Mouse (Mus musculus) CH12.LX (cell line): Measurements from ENCODE around the gene Tc2n. TPM values are rescaled to one million over a fixed set of nuclear protein-coding genes. Genes with fewer than 3 reads are reported as not detected.

Experiments used
- DNase-seq: peaks from one replicate; pipeline ENCODE4 v3.0.0-alpha.2; 2013; ENCODE audit errors: extremely low read depth
- H3K27ac ChIP-seq: 2 replicates; pipeline ENCODE4 v1.5.1; 2012; ENCODE audit warnings: low read depth, mild to moderate bottlenecking, control low read depth, moderate library complexity; ENCODE audit not compliant: insufficient read depth
- H3K27me3 ChIP-seq: replicated peaks from 2 replicates; pipeline ENCODE3; 2012; ENCODE audit warnings: inconsistent platforms
- H3K36me3 ChIP-seq, 2 experiments: replicated peaks in 1 of 2; 2 replicates each; pipeline versions ENCODE3 to v1.6.1; 2012; ENCODE audit warnings: inconsistent platforms in 1 of 2, low read length in 1 of 2, mild to moderate bottlenecking in 1 of 2, mixed read lengths in 1 of 2, moderate library complexity in 1 of 2; ENCODE audit not compliant: control insufficient read depth in 1 of 2, insufficient read depth in 1 of 2
- H3K4me1 ChIP-seq, 2 experiments: 2 replicates each; pipeline ENCODE4 v1.6.1; 2012; ENCODE audit warnings: inconsistent platforms in 1 of 2, moderate library complexity in 1 of 2; ENCODE audit not compliant: insufficient read depth in 2 of 2, control insufficient read depth in 1 of 2
- H3K4me2 ChIP-seq: 2 replicates; pipeline ENCODE4 v1.6.1; 2012; ENCODE audit warnings: low read depth, mild to moderate bottlenecking, control low read depth; ENCODE audit not compliant: poor library complexity, insufficient read depth, severe bottlenecking
- H3K4me3 ChIP-seq, 3 experiments: fragments of 150-350 bp in 1 of 3; sonication (generic) in 1 of 3; replicated peaks in 1 of 3; 2 replicates each; pipeline versions ENCODE3 to v1.5.1; 2011 to 2012; ENCODE audit warnings: low read depth in 2 of 3, low read length in 2 of 3, mild to moderate bottlenecking in 2 of 3, moderate library complexity in 2 of 3, control low read depth in 1 of 3, improper control_type of control experiment in 1 of 3, inconsistent platforms in 1 of 3, mixed read lengths in 1 of 3; ENCODE audit not compliant: poor library complexity in 1 of 3
- H3K79me2 ChIP-seq: replicated peaks from 2 replicates; pipeline ENCODE4 v1.6.1; 2012; ENCODE audit warnings: mild to moderate bottlenecking, moderate library complexity; ENCODE audit not compliant: control insufficient read depth, poor library complexity, insufficient read depth, severe bottlenecking; ENCODE audit errors: extremely low read depth
- H3K9ac ChIP-seq: 2 replicates; pipeline ENCODE4 v1.6.1; 2012; ENCODE audit warnings: low read depth, mild to moderate bottlenecking, control low read depth, moderate library complexity; ENCODE audit not compliant: insufficient read depth
- H3K9me3 ChIP-seq: replicated peaks from 2 replicates; pipeline ENCODE3; 2012; ENCODE audit warnings: low read length, inconsistent platforms, mixed read lengths
- BHLHE40 ChIP-seq: IDR thresholded peaks from 2 replicates; pipeline ENCODE4 v1.6.1; 2011; ENCODE audit warnings: mild to moderate bottlenecking, low read depth, low read length, improper control_type of control experiment
- CHD1 ChIP-seq: IDR thresholded peaks from 2 replicates; pipeline ENCODE4 v1.6.1; 2012; ENCODE audit warnings: low read depth, low read length, improper control_type of control experiment, inconsistent platforms
- CHD2 ChIP-seq: IDR thresholded peaks from 2 replicates; pipeline ENCODE4 v1.6.1; 2011; ENCODE audit warnings: low read length, improper control_type of control experiment
- CTCF ChIP-seq, 2 experiments: IDR thresholded peaks in 1 of 2; conservative IDR thresholded peaks in 1 of 2; 2 replicates each; pipeline ENCODE4 v1.5.1; 2011 to 2012; ENCODE audit warnings: low read depth in 2 of 2, low read length in 2 of 2, improper control_type of control experiment in 1 of 2, inconsistent platforms in 1 of 2, mild to moderate bottlenecking in 1 of 2, moderate library complexity in 1 of 2
- E2F4 ChIP-seq: IDR thresholded peaks from 2 replicates; pipeline ENCODE4 v1.6.1; 2011; ENCODE audit warnings: low read depth, low read length, improper control_type of control experiment; ENCODE audit not compliant: insufficient replicate concordance
- ELF1 ChIP-seq: IDR thresholded peaks from 2 replicates; pipeline ENCODE4 v1.6.1; 2014; ENCODE audit warnings: low read depth, mild to moderate bottlenecking, inconsistent platforms, low read length, improper control_type of control experiment
- ETS1 ChIP-seq: conservative IDR thresholded peaks from 2 replicates; pipeline ENCODE4 v1.6.1; 2012; ENCODE audit warnings: low read depth, mild to moderate bottlenecking, inconsistent platforms, low read length, improper control_type of control experiment, moderate library complexity
- GABPA ChIP-seq: IDR thresholded peaks from 2 replicates; pipeline ENCODE4 v1.6.1; 2012; ENCODE audit warnings: low read depth, low read length, improper control_type of control experiment, inconsistent platforms; ENCODE audit not compliant: insufficient replicate concordance
- HCFC1 ChIP-seq: IDR thresholded peaks from 2 replicates; pipeline ENCODE4 v1.6.1; 2012; ENCODE audit warnings: low read depth, mild to moderate bottlenecking, inconsistent platforms, low read length, improper control_type of control experiment
- IRF4 ChIP-seq: IDR thresholded peaks from 2 replicates; pipeline ENCODE4 v1.6.1; 2014; ENCODE audit warnings: low read depth, mild to moderate bottlenecking, inconsistent platforms, low read length, improper control_type of control experiment
- JUN ChIP-seq: IDR thresholded peaks from 2 replicates; pipeline ENCODE4 v1.6.1; 2011; ENCODE audit warnings: low read depth, mild to moderate bottlenecking, low read length, improper control_type of control experiment, moderate library complexity; ENCODE audit not compliant: insufficient read depth
- KAT2A ChIP-seq: IDR thresholded peaks from 2 replicates; pipeline ENCODE4 v1.6.1; 2012; ENCODE audit warnings: low read length, improper control_type of control experiment, inconsistent platforms; ENCODE audit not compliant: insufficient replicate concordance
- MAX ChIP-seq: IDR thresholded peaks from 2 replicates; pipeline ENCODE4 v1.6.1; 2011; ENCODE audit warnings: low read length, improper control_type of control experiment
- MEF2A ChIP-seq: IDR thresholded peaks from 2 replicates; pipeline ENCODE4 v1.6.1; 2014; ENCODE audit warnings: low read depth, mild to moderate bottlenecking, inconsistent platforms, low read length, improper control_type of control experiment, borderline replicate concordance
- MYC ChIP-seq: IDR thresholded peaks from 2 replicates; pipeline ENCODE4 v1.6.1; 2011; ENCODE audit warnings: low read depth, mild to moderate bottlenecking, improper control_type of control experiment, low read length
- NRF1 ChIP-seq: IDR thresholded peaks from 2 replicates; pipeline ENCODE4 v1.6.1; 2014; ENCODE audit warnings: low read depth, mild to moderate bottlenecking, inconsistent platforms, low read length, improper control_type of control experiment, moderate library complexity
- PAX5 ChIP-seq: IDR thresholded peaks from 2 replicates; pipeline ENCODE4 v1.6.1; 2012; ENCODE audit warnings: low read length, inconsistent platforms, mixed read lengths
- RCOR1 ChIP-seq: conservative IDR thresholded peaks from 2 replicates; pipeline ENCODE4 v1.6.1; 2012; ENCODE audit warnings: low read depth, mild to moderate bottlenecking, inconsistent platforms, low read length, improper control_type of control experiment
- TCF12 ChIP-seq: IDR thresholded peaks from 2 replicates; pipeline ENCODE4 v1.6.1; 2014; ENCODE audit warnings: low read depth, mild to moderate bottlenecking, inconsistent platforms, low read length, improper control_type of control experiment
- USF1 ChIP-seq: IDR thresholded peaks from 2 replicates; pipeline ENCODE4 v1.6.1; 2014; ENCODE audit warnings: low read depth, mild to moderate bottlenecking, inconsistent platforms, low read length, improper control_type of control experiment
- ZC3H11A ChIP-seq: IDR thresholded peaks from 2 replicates; pipeline ENCODE4 v1.6.1; 2012; ENCODE audit warnings: low read depth, mild to moderate bottlenecking, inconsistent platforms, low read length, improper control_type of control experiment
- ZMIZ1 ChIP-seq: IDR thresholded peaks from 2 replicates; pipeline ENCODE4 v1.6.1; 2012; ENCODE audit warnings: low read depth, mild to moderate bottlenecking, inconsistent platforms, low read length, improper control_type of control experiment
- ZNF384 ChIP-seq: IDR thresholded peaks from 2 replicates; pipeline ENCODE4 v1.6.1; 2012; ENCODE audit warnings: low read depth, low read length, improper control_type of control experiment, inconsistent platforms
- dilution Hi-C: fragments of 300-500 bp; cut with MboI; formaldehyde crosslinking; loops from 2 replicates; pipeline ENCODE4 v1.14.3; 2020; ENCODE audit warnings: low sequenced_read_pairs; ENCODE audit not compliant: extremely low pct_unique_long_range_greater_than_20kb, extremely low pct_ligation_motif_present
- in situ Hi-C: fragments of 300-500 bp; cut with MboI; formaldehyde crosslinking; loops from 3 replicates; pipeline ENCODE4 v1.14.3; 2019; ENCODE audit warnings: low sequenced_read_pairs, low pct_ligation_motif_present, low pct_unique_long_range_greater_than_20kb, mixed read lengths
- polyA plus RNA-seq: library from polyadenylated mRNA; unstranded; fragments of >175 nt; gene quantifications from 2 replicates; pipeline ENCODE4 v1.2.1, GENCODE M21; 2012; ENCODE audit warnings: low read depth; ENCODE audit not compliant: insufficient read length
- total RNA-seq, 2 experiments: library from RNA; depleted of rRNA; stranded (reverse); fragments of 300-350 nt in 1 of 2; fragments of >200 nt in 1 of 2; gene quantifications; 2 replicates each; pipeline ENCODE4 v1.2.3; 2012 to 2014

Tc2n gene
- total and polyA plus RNA-seq, 3 experiments: under 0.01 to 0.10 TPM; not detected in 1

DNA sequence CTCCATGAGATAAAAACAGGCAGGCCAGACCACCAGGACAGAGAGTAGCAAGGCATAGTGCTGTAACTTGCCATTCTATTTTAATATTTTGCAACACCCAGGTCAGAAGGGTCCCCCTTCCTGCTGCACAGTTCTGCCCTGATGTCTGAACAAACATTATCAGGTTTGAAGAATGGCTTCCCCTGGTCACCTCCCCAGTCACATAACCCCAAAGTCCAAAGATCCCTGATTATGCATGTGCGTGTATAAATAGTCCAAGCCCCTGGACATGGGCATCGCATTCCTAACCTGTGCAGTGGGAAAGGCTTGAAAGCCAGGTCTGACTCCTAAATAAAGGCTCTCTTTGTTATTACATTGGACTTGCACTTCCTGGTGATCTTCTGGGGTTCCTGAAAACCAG, 37.8 kb downstream of the Tc2n start:
- DNase-seq: no peak
- no peak overlapping the region for H3K4me2 ChIP-seq
- H3K4me1 ChIP-seq: no peaks in the 10 kb centered on the region
- H3K9ac ChIP-seq: no peak overlapping the region
- no peak overlapping the region for H3K27ac ChIP-seq
- dilution Hi-C loops (no loop called here), in situ Hi-C loops (no loop called here)
- peaks cover 39% of the 10 kb centered on the region for H3K27me3 ChIP-seq
- no peaks in the 10 kb centered on the region for H3K36me3 ChIP-seq
- H3K79me2 ChIP-seq: no peaks in the 10 kb centered on the region
- no peak for TF ChIP-seq ELF1
- no peak overlapping the region for H3K4me3 ChIP-seq
- no peaks in the 10 kb centered on the region for H3K9me3 ChIP-seq

DNA sequence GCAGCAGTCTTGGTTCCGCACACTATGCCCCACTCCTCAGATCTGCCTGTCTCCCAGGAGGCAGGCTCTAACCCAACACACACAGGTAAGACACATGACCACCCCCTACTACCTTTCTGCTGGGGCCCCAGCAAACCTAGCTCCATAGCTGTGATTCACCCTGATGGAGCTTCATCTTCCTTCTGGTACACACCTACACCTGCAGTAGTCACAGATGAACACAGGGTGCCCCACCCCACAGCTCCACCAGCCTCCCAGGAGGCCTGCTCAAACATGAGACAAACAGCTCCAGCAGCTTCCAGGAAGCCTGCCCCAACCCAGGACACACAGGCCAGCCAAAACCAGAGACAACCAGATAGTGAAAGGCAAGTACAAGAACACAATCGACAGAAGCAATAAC, 50.8 kb downstream of the Tc2n start:
- no peaks in the 10 kb centered on the region for H3K4me1 ChIP-seq
- DNase-seq: no peak
- H3K36me3 ChIP-seq: no peaks in the 10 kb centered on the region
- dilution Hi-C loops (no loop called here), in situ Hi-C loops (no loop called here)
- no peak overlapping the region for H3K9ac ChIP-seq
- H3K27ac ChIP-seq: no peak overlapping the region
- no peaks in the 10 kb centered on the region for H3K9me3 ChIP-seq
- H3K4me2 ChIP-seq: no peak overlapping the region
- no peak for TF ChIP-seq ZNF384
- TF ChIP-seq RCOR1: no peak
- TF ChIP-seq CTCF (conservative IDR thresholded peaks at IDR 0.05 in 1 of 2, IDR thresholded peaks at IDR 0.05 in 1 of 2; ENCODE audit: low read depth in 2 of 2, low read length in 2 of 2): no peak
- no peak for TF ChIP-seq MYC
- no peak for TF ChIP-seq HCFC1
- no peak for TF ChIP-seq IRF4
- TF ChIP-seq CHD1: no peak
- TF ChIP-seq CHD2: no peak
- TF ChIP-seq GABPA: no peak
- TF ChIP-seq JUN: no peak
- no peak for TF ChIP-seq ZC3H11A
- no peak overlapping the region for H3K4me3 ChIP-seq
- H3K79me2 ChIP-seq: no peaks in the 10 kb centered on the region
- H3K27me3 ChIP-seq: peaks cover 32% of the 10 kb centered on the region

DNA sequence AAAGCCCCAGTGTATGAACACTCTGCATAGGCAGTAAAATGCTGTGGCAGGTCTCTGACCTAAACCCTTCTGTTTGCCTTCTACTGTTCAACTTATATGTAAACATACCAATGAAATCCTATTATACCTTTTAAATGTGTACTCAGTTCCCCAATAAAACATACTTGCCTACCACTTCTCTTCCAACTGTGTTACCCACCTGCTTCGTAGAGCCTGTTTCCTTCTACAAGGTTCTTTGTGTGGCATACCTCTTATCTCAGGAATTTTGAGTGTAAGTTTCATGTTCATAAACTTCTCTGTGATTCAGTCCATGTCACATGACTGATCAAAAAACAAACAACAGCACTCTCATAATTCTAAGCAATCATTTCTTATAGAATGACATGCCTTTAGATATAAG, 85.2 kb downstream of the Tc2n start:
- Histone ChIP-seq H3K4me2 (no peak overlapping the region), H3K27me3 (peaks cover 17% of the 10 kb centered on the region), H3K9ac (no peak overlapping the region), H3K36me3 (no peaks in the 10 kb centered on the region), H3K9me3 (peaks cover 2% of the 10 kb centered on the region), H3K4me3 (no peak overlapping the region), H3K79me2 (no peaks in the 10 kb centered on the region), H3K27ac (no peak overlapping the region), H3K4me1 (no peaks in the 10 kb centered on the region)
- in situ Hi-C loops: no loop called here
- DNase-seq: no peak
- dilution Hi-C loops: no loop called here
- no peak for TF ChIP-seq HCFC1
- TF ChIP-seq MYC: no peak
- TF ChIP-seq MAX: no peak
- no peak for TF ChIP-seq E2F4
- TF ChIP-seq MEF2A: no peak
- TF ChIP-seq NRF1: no peak
- TF ChIP-seq BHLHE40: no peak
- no peak for TF ChIP-seq ZNF384
- TF ChIP-seq USF1: no peak
- no peak for TF ChIP-seq PAX5
- TF ChIP-seq CHD2: no peak
- no peak for TF ChIP-seq ETS1
- TF ChIP-seq TCF12: no peak
- no peak for TF ChIP-seq KAT2A
- TF ChIP-seq ZMIZ1: no peak
- no peak for TF ChIP-seq IRF4
- TF ChIP-seq ELF1: no peak
- no peak for TF ChIP-seq CHD1
